Mouse (Mus musculus) midbrain, embryonic 16.5 days (tissue): Measurements from ENCODE around the gene Pax8. TPM values are rescaled to one million over a fixed set of nuclear protein-coding genes. Genes with fewer than 3 reads are reported as not detected.

ENCODE experiments used
- ATAC-seq: fragments of 200-750 bp; cut with Nextera tagmentation; 2 replicates; pipeline ENCODE4 v1.8.0; 2017; ENCODE audit warnings: moderate TSS enrichment
- H3K27ac ChIP-seq: fragments of 300-500 bp; sonication (generic); 2 replicates; pipeline ENCODE4 v1.5.1; 2014; ENCODE audit warnings: mild to moderate bottlenecking, low read length, mixed read lengths
- H3K27me3 ChIP-seq: fragments of 300-500 bp; sonication (generic); 2 replicates; pipeline ENCODE4 v1.6.1; 2014; ENCODE audit warnings: low read depth, low read length, mixed read lengths; ENCODE audit not compliant: control insufficient read depth, insufficient read depth
- H3K36me3 ChIP-seq: fragments of 300-500 bp; sonication (generic); 2 replicates; pipeline ENCODE4 v1.6.1; 2014; ENCODE audit warnings: mild to moderate bottlenecking, low read length, moderate library complexity, mixed read lengths; ENCODE audit not compliant: control insufficient read depth, insufficient read depth
- H3K4me1 ChIP-seq: fragments of 300-500 bp; sonication (generic); 2 replicates; pipeline ENCODE4 v1.6.1; 2014; ENCODE audit warnings: mild to moderate bottlenecking, low read length, mixed read lengths; ENCODE audit not compliant: control insufficient read depth, insufficient read depth
- H3K4me2 ChIP-seq: fragments of 300-500 bp; sonication (generic); 2 replicates; pipeline ENCODE4 v1.6.1; 2014; ENCODE audit warnings: mild to moderate bottlenecking, low read length, mixed read lengths
- H3K4me3 ChIP-seq: fragments of 300-500 bp; sonication (generic); 2 replicates; pipeline ENCODE4 v1.5.1; 2014; ENCODE audit warnings: low read depth, mild to moderate bottlenecking, low read length, moderate library complexity, mixed read lengths
- H3K9ac ChIP-seq: fragments of 300-500 bp; sonication (generic); 2 replicates; pipeline ENCODE4 v1.6.1; 2014; ENCODE audit warnings: low read depth, low read length, mixed read lengths
- H3K9me3 ChIP-seq: fragments of 300-500 bp; sonication (generic); replicated peaks from 2 replicates; pipeline ENCODE4 v1.6.1; 2014; ENCODE audit warnings: mild to moderate bottlenecking, low read length, mixed read lengths; ENCODE audit not compliant: control insufficient read depth, poor library complexity, severe bottlenecking
- WGBS: fragments of 180-500 bp; shearing (Covaris S2); extraction: QIAGEN DNeasy Blood & Tissue Kit; methylation state at CpG from one replicate; pipeline ENCODE4 v1.1.7; 2014; 5-methylcytosine and 5-hydroxymethylcytosine counted together
- polyA plus RNA-seq: library from polyadenylated mRNA; unstranded; fragments of >200 nt; fragmentation: Nextera tagmentation; extraction: Ambion mirVana; gene quantifications from 2 replicates; pipeline ENCODE4 v1.2.1, GENCODE M21; 2015

Pax8 gene
- polyA plus RNA-seq, 1 experiment from 2014 or later, result 3.7 TPM

DNA sequence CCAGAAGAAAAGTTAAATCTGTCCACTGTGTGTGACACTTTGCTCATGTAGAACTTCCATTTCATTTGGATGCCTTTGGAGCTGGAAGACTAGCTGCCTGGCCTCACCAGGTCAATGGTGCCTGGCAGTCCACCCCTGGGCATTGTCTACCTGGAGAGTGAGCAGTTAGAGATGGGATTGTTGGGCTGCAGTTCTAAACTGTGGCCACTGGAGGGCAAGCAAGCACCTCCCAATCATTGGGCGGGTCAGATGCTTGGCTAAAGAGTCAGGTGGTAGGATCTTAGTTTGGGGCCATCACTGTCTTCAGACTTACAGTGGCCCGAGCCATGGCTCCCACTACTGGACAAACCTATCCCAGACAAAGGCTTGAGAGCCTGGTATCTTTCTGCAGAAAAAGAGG lies 66.2 kb downstream of the Pax8 start:
- Histone ChIP-seq H3K4me1 (peaks cover 5% of the 10 kb centered on the region), H3K27me3 (no peaks in the 10 kb centered on the region; the same call in 1 of the 2 replicates), H3K4me3 (no peak overlapping the region), H3K9me3 (no peaks in the 10 kb centered on the region), H3K4me2 (no peak overlapping the region), H3K9ac (no peak overlapping the region), H3K36me3 (no peaks in the 10 kb centered on the region), H3K27ac (no peak overlapping the region)
- ATAC-seq, result peak; percentile 50
- WGBS, result 4% methylated on average over 2 of the region's 2 CpGs

DNA sequence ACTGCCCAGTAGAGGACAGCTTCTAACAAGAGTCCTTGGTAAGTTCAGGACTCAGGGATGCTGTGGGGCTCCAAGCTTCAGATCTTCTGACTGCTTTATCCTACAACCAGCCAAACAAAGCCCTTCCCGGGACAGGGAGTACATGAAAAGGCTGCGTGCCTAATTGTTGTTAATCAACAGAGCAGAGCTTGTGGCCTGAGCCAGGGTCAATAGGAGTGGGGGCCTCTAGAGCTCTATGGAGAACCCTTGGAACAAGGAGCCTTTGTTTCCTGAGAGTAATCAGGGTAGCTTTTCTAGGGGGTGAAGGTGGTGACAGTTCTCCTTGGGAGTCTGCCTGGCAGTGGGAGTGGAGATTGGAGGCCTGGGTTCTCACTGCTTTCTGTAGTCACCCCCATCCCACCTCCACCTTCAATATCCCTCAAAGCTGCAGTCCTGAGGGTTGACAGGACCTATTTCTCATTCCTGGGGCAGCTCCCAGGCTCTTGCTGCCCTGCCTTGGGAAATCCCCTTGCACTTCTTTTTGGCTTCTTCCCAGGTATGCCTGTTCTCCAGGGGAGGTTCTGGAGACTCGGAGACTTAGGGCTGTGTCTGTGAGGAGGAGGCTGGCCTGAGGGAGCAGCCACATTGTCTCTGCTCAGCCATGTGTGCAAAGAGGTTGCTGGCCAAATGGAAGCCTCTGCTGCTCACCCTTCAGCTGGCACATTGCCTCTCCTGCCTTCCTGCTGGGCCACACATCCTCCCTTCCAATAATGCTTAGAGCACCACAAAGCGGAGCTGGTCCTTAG lies 67.5 kb downstream of the Pax8 start:
- H3K27ac ChIP-seq, result no peak overlapping the region
- 20% methylated on average over 4 of the region's 4 CpGs for WGBS
- H3K4me3 ChIP-seq, result no peak overlapping the region
- H3K4me2 ChIP-seq, result no peak overlapping the region
- H3K9ac ChIP-seq, result no peak overlapping the region
- no peaks in the 10 kb centered on the region for H3K9me3 ChIP-seq
- peaks cover 5% of the 10 kb centered on the region for H3K4me1 ChIP-seq
- H3K27me3 ChIP-seq, result no peaks in the 10 kb centered on the region; the same call in 1 of the 2 replicates
- ATAC-seq, result no peak
- H3K36me3 ChIP-seq, result no peaks in the 10 kb centered on the region

DNA sequence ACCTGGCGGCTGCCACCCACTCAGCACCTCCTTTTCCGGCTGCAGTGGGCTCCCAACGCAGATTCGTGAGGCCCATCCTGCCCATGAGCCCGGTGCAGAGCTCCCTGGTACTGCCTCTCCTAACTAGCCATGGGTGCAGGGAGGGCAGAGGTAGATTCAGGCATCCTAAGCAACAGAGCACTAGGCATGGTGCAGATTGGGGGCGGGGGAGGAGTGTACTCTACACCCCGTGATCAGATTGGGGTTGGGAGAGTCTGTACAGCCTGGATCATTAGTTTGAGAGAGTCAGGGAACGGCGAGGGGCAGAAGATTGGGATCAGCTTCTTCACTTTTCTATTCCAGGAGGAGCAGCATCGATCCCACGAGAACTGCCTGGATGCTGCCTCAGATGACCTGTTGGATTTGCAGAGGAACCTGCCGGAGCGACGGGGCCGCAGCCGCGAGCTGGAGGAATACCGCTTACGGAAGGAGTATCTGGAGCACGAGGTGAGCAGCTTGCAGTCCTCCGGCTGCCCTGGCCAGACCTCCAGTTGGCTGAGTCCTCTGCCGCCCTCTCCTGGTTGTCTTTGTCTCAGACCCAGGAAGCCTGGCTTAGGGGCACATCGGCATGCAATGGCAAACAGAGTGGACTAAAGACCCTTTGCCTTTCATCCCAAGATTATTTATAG lies 69.9 kb downstream of the Pax8 start:
- Histone ChIP-seq H3K4me2 (peak overlapping the region; percentile 63), H3K36me3 (no peaks in the 10 kb centered on the region), H3K9ac (peak overlapping the region; percentile 55), H3K27me3 (no peaks in the 10 kb centered on the region; the same call in 1 of the 2 replicates), H3K4me3 (peak overlapping the region; percentile 30), H3K27ac (no peak overlapping the region), H3K9me3 (no peaks in the 10 kb centered on the region), H3K4me1 (peaks cover 5% of the 10 kb centered on the region)
- 10% methylated on average over 23 of the region's 23 CpGs for WGBS
- ATAC-seq, result peak; percentile 85

DNA sequence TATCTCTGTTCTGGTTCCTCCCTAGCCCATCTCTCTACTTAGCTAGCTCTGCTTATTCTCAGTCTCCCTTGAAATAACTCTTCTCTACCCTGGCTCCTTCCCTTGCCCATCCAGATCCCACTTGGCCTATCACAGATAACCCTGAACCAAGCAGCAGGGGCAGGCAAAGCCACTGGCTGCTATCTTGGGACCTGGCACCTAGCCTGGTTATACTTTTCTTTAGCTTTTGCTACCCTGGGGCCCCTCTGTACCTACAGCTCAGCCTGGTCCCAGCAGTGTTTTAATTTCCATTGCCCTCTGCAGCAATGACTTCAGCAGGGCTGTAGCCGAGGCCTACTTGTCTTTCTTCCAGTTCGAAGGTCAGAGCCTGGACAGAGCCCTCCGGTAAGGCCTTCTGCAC lies 74.7 kb downstream of the Pax8 start:
- no peak for ATAC-seq
- WGBS, result 83% methylated on average over 3 of the region's 3 CpGs

DNA sequence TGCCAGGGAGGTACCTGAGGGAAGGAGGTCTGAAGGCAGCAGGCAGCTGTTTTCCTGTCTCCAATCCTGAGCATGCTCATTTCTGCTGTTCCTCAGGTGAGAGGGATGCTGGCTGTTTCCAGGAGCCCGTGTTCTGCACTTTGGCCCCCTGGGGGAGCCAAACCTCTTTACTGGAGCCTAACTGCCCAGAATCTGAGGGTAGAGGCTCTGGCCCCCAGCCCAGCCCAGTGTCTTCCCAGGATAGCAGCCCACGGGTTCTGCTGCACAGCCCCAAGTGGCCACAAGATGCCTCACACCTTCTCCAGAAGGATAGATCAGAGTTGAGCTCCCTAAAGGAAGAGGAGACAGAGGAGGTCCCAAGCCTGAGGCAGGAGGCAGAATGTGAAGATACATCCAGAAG lies 78.3 kb downstream of the Pax8 start:
- Histone ChIP-seq H3K4me2 (no peak overlapping the region), H3K27ac (no peak overlapping the region), H3K9me3 (no peaks in the 10 kb centered on the region), H3K4me1 (no peaks in the 10 kb centered on the region), H3K36me3 (no peaks in the 10 kb centered on the region), H3K27me3 (no peaks in the 10 kb centered on the region), H3K4me3 (no peak overlapping the region), H3K9ac (no peak overlapping the region)
- ATAC-seq, result no peak
- 30% methylated on average over 2 of the region's 2 CpGs for WGBS

More for the DNA sequence above, 74.7 kb downstream of the Pax8 start:
- H3K27ac ChIP-seq, result no peak overlapping the region
- H3K4me3 ChIP-seq, result no peak overlapping the region
- H3K36me3 ChIP-seq, result no peaks in the 10 kb centered on the region
- H3K9ac ChIP-seq, result no peak overlapping the region
- H3K27me3 ChIP-seq, result no peaks in the 10 kb centered on the region; the same call in 1 of the 2 replicates
- no peak overlapping the region for H3K4me2 ChIP-seq
- H3K4me1 ChIP-seq, result peaks cover 5% of the 10 kb centered on the region
- H3K9me3 ChIP-seq, result no peaks in the 10 kb centered on the region

DNA sequence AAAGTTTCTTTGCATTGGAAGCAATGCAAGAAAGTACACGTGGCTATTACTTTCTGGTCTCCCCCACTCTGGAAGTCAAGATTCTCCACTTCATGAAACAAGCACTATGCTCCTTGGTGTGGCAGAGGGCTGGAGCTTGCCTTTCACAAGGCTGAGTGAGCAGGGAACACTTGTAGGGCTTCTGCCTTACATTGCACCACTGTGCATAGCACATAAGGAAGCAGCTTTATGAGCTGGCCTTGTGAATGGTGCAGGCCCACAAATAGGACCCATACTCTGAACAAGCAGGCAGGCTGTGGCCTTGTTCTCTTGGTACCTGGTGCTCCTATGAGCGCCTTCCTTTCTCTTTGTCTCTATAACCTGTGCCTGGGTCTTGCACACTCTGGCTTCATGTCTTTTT lies 82.1 kb downstream of the Pax8 start:
- Histone ChIP-seq H3K4me2 (no peak overlapping the region), H3K36me3 (no peaks in the 10 kb centered on the region), H3K4me1 (no peaks in the 10 kb centered on the region), H3K27me3 (no peaks in the 10 kb centered on the region), H3K9ac (no peak overlapping the region), H3K4me3 (no peak overlapping the region), H3K27ac (no peak overlapping the region), H3K9me3 (no peaks in the 10 kb centered on the region)
- no peak for ATAC-seq
- 88% methylated on average over 2 of the region's 2 CpGs for WGBS

DNA sequence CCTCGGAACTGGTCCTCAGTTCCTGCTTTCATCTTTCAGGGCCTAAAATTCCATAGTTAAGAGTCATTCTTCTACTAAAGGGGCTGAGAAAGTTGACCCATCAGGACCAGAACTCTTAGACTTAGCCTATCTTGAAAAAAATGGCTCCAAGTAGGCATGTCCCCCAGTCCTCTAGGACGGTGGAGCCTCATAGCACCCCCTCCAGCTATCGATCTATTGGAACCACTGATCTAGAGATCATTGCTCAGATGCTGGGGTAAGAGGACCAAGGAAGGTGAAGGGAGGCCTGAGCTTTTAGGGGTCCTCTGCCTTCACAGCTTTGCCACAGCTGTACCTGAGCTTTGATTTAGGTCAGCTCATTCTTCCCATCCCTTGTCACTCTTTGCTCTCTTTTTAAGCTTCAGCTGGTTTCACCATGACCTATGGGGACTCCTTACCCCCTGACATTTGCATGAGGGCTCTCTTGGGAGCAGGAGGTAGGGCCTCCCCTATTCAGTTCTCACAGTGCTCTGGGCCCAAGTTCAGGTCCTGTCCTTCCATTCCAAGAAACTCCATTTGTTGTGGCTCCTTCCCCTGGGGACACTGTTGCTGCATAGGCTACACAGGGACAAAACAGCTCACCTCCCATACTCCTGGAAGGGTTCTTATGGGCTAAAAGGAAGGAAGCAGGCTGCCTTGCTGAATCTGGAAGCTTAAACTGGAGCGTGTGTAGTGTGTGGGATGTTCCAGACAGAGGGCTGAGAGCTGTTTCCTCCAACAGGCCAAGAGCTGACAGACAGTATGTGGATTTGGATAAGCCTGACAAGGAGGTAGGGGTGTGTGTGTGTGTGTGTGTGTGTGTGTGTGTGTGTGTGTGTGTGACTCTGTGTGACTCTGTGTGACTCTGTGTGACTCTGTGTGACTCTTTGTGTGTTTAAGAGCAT lies 87.8 kb downstream of the Pax8 start:
- Histone ChIP-seq H3K9me3 (no peaks in the 10 kb centered on the region), H3K4me3 (no peak overlapping the region), H3K27ac (no peak overlapping the region), H3K9ac (no peak overlapping the region), H3K27me3 (no peaks in the 10 kb centered on the region), H3K4me2 (no peak overlapping the region), H3K36me3 (no peaks in the 10 kb centered on the region), H3K4me1 (no peaks in the 10 kb centered on the region)
- no peak for ATAC-seq
- WGBS, result 92% methylated on average over 4 of the region's 4 CpGs

DNA sequence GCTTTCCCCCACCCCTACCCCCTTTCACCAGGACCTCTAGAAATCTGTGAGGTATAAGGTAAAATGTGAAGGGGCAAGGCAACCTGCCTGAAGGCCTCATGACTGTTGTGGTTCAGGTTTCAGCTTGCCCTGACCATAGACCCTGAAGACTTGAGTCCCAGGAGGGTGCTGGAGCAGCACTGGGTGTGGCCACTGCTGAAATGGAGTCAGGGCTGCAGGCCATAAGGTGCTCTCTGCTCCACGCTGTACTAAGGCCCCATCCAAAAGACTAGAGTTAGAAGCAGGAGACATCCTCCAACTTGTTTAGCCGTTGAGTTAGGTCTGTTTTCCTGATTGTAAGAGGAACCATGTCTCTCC lies 88.5 kb downstream of the Pax8 start:
- no peaks in the 10 kb centered on the region for H3K4me1 ChIP-seq
- H3K9me3 ChIP-seq, result no peaks in the 10 kb centered on the region
- no peak overlapping the region for H3K4me3 ChIP-seq
- H3K4me2 ChIP-seq, result no peak overlapping the region
- no peak overlapping the region for H3K27ac ChIP-seq
- ATAC-seq, result no peak
- H3K27me3 ChIP-seq, result no peaks in the 10 kb centered on the region
- no peak overlapping the region for H3K9ac ChIP-seq
- H3K36me3 ChIP-seq, result no peaks in the 10 kb centered on the region
- 78% methylated on average over 2 of the region's 2 CpGs for WGBS
